Mouse (Mus musculus) lung, postnatal 0 days (tissue): ENCODE measurements around the gene Slc35b2.

ENCODE experiments used
- CTCF ChIP-seq: IDR thresholded peaks from 2 replicates; pipeline ENCODE4 v1.5.1; 2016; ENCODE audit warnings: antibody characterized with exemption, mild to moderate bottlenecking
- EP300 ChIP-seq: IDR thresholded peaks from 2 replicates; pipeline ENCODE4 v1.6.1; 2016; ENCODE audit warnings: antibody characterized with exemption, mild to moderate bottlenecking, control low read depth

DNA sequence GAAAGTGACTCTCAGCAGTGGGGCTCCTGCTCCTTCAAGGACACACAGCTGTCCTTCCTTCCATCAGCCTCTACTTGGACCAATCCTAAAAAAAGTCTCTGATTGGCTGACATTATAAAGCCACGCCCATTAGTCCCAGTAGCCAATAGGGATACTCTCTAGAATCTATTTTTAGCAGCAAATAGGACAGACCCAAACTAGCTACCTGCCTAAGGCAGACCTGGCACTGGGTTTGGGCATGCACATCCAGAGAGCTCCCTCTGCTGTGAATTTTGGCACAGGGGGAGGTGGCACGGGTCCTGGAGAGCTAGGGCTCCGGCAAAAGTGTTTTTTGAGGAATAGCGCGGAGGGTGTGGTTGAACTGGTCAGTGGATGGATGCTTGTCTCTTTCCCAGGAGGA lies 37.1 kb upstream of the Slc35b2 start:
- no peak for TF ChIP-seq CTCF
- no peak for TF ChIP-seq EP300
